25 mouse cellular contexts compared by ENCODE assay signal in the genomic region with DNA sequence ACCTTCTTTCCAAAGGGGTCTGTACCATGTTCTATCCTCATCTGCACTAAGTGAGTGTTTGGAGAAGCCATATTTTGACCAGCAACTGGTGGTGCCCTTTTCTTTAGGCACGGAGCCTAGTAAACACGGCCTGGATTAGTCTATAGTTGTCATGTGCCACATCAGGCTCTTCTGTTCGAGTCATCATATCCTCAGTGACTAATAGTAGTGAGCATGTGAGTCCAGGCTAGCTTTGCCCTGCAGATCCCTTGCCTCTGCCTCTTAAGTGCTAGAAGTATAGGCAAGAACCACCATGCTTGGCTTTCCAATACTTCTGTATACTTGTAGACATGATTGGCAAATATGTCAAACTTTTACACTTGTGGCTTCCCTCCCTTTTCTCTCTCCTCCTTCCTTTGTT.
"Had no signal": no experiment of that assay in that cellular context is flagged by ENCODE, and none has a peak within 500 bp of the region (broad histone marks: within the 10 kb centered on the region; RNA-seq: fewer than 3 reads in every experiment).

No protein-coding gene starts in this region.

- ATAC-seq: hindbrain, embryonic 16.5 days; inflammation-experienced regulatory T-cells, adult 6 months; intestine, embryonic 15.5 days; intestine, postnatal 0 days had no signal

- H3K9ac ChIP-seq: heart, embryonic 13.5 days; heart, embryonic 15.5 days; hindbrain, embryonic 12.5 days; hindbrain, embryonic 14.5 days; intestine, embryonic 15.5 days; limb, embryonic 12.5 days; liver, embryonic 13.5 days had no signal

- DNase-seq: gastrocnemius, postnatal 14 days; gastrocnemius, postnatal 36 days; heart, adult 11 months; heart, adult 2 months; heart, postnatal 4 days; kidney, adult 18-20 months; kidney, adult 8-10 months; kidney, postnatal 14 days; kidney, postnatal 36 days; liver; liver, embryonic 13.5 days had no signal

- H3K4me3 ChIP-seq: heart, adult 2 months; heart, embryonic 13.5 days; heart, embryonic 15.5 days; hindbrain, embryonic 10.5 days; hindbrain, embryonic 12.5 days; intestine, embryonic 15.5 days; left cerebral cortex, adult 2 months; limb, embryonic 10.5 days; limb, embryonic 12.5 days; liver, embryonic 13.5 days had no signal

- H3K9me3 ChIP-seq: heart, embryonic 13.5 days; heart, embryonic 15.5 days; hindbrain, embryonic 10.5 days; hindbrain, embryonic 12.5 days; intestine, embryonic 15.5 days; limb, embryonic 10.5 days; limb, embryonic 12.5 days; liver, embryonic 13.5 days had no signal

- H3K27ac ChIP-seq: heart, adult 2 months; heart, embryonic 13.5 days; heart, embryonic 15.5 days; hindbrain, embryonic 10.5 days; hindbrain, embryonic 12.5 days; hindbrain, embryonic 14.5 days; intestine, embryonic 15.5 days; left cerebral cortex, adult 2 months; limb, embryonic 10.5 days; limb, embryonic 12.5 days; liver, embryonic 13.5 days had no signal

- H3K4me2 ChIP-seq: heart, embryonic 11.5 days; heart, embryonic 13.5 days; heart, embryonic 15.5 days; hindbrain, embryonic 12.5 days; hindbrain, embryonic 14.5 days; intestine, embryonic 15.5 days; limb, embryonic 12.5 days; liver, embryonic 11.5 days; liver, embryonic 13.5 days had no signal

- H3K4me1 ChIP-seq: hindbrain, embryonic 10.5 days; hindbrain, embryonic 12.5 days; intestine, embryonic 15.5 days; limb, embryonic 10.5 days; limb, embryonic 12.5 days had no signal

- H3K27me3 ChIP-seq: heart, embryonic 13.5 days; heart, embryonic 15.5 days; hindbrain, embryonic 12.5 days; intestine, embryonic 15.5 days; limb, embryonic 12.5 days; liver, embryonic 13.5 days had no signal
